Mouse (Mus musculus): Measurements from ENCODE around the gene Nr2f2. TPM values are rescaled to one million over a fixed set of nuclear protein-coding genes. Genes with fewer than 3 reads are reported as not detected.

Nr2f2 gene
- polyA plus RNA-seq, 1 experiment from 2014 or later, result 56.9 TPM

- no peak overlapping the region for H3K4me3 ChIP-seq (ENCODE audit: low read depth, low read length)
- ATAC-seq (replicated peaks; ENCODE audit: low FRiP score, low TSS enrichment, low read depth) (no peak), DNase-seq (ENCODE audit: low spot score) (no peak)
- 91% methylated on average over 11 of the region's 11 CpGs for WGBS
- no peak overlapping the region for H3K9ac ChIP-seq (ENCODE audit: low read length)
- peaks cover 21% of the 10 kb centered on the region; the same call in 1 of the 2 replicates for H3K36me3 ChIP-seq (ENCODE audit: control insufficient read depth, insufficient read depth, low read length)
- H3K4me1 ChIP-seq (replicated peaks; ENCODE audit: control insufficient read depth, insufficient read depth, low read length), result no peaks in the 10 kb centered on the region
- no peaks in the 10 kb centered on the region for H3K27me3 ChIP-seq (replicated peaks; ENCODE audit: control insufficient read depth, insufficient read depth, low read length)
- H3K9me3 ChIP-seq (ENCODE audit: control insufficient read depth, low read length), result no peaks in the 10 kb centered on the region
- no peak overlapping the region for H3K4me2 ChIP-seq (ENCODE audit: low read length)
- H3K27ac ChIP-seq (ENCODE audit: low read depth), result no peak overlapping the region
These were observed 40.0 kb upstream of the Nr2f2 start for GRCm38 (mm10) chr7:70406527-70406926.

GRCm38 (mm10) chr7:70405466-70405865, 38.9 kb upstream of the Nr2f2 start:
- Histone ChIP-seq H3K4me3 (ENCODE audit: low read depth, low read length) (no peak overlapping the region), H3K9ac (ENCODE audit: low read length) (no peak overlapping the region), H3K4me1 (replicated peaks; ENCODE audit: control insufficient read depth, insufficient read depth, low read length) (no peaks in the 10 kb centered on the region), H3K27ac (ENCODE audit: low read depth) (no peak overlapping the region), H3K4me2 (ENCODE audit: low read length) (no peak overlapping the region), H3K9me3 (ENCODE audit: control insufficient read depth, low read length) (no peaks in the 10 kb centered on the region), H3K27me3 (replicated peaks; ENCODE audit: control insufficient read depth, insufficient read depth, low read length) (no peaks in the 10 kb centered on the region), H3K36me3 (ENCODE audit: control insufficient read depth, insufficient read depth, low read length) (peaks cover 16% of the 10 kb centered on the region; the same call in 1 of the 2 replicates)
- no peak for DNase-seq (ENCODE audit: low spot score)
- no peak for ATAC-seq (replicated peaks; ENCODE audit: low FRiP score, low TSS enrichment, low read depth)
- 48% methylated on average over 2 of the region's 2 CpGs for WGBS

- Histone ChIP-seq H3K27ac (ENCODE audit: low read depth) (no peak overlapping the region), H3K36me3 (ENCODE audit: control insufficient read depth, insufficient read depth, low read length) (no peaks in the 10 kb centered on the region), H3K9ac (ENCODE audit: low read length) (no peak overlapping the region), H3K9me3 (ENCODE audit: control insufficient read depth, low read length) (no peaks in the 10 kb centered on the region), H3K27me3 (replicated peaks; ENCODE audit: control insufficient read depth, insufficient read depth, low read length) (no peaks in the 10 kb centered on the region), H3K4me1 (replicated peaks; ENCODE audit: control insufficient read depth, insufficient read depth, low read length) (no peaks in the 10 kb centered on the region; the same call in 1 of the 2 replicates), H3K4me3 (ENCODE audit: low read depth, low read length) (no peak overlapping the region), H3K4me2 (ENCODE audit: low read length) (no peak overlapping the region)
- no peak for DNase-seq (ENCODE audit: low spot score)
- WGBS, result 76% methylated on average over 4 of the region's 4 CpGs
- no peak for ATAC-seq (replicated peaks; ENCODE audit: low FRiP score, low TSS enrichment, low read depth)
These were observed 16.3 kb upstream of the Nr2f2 start for GRCm38 (mm10) chr7:70382828-70383227.

GRCm38 (mm10) chr7:70381409-70382244, 15.1 kb upstream of the Nr2f2 start:
- DNase-seq (ENCODE audit: low spot score) (no peak), ATAC-seq (replicated peaks; ENCODE audit: low FRiP score, low TSS enrichment, low read depth) (no peak)
- Histone ChIP-seq H3K4me3 (ENCODE audit: low read depth, low read length) (no peak overlapping the region), H3K4me1 (replicated peaks; ENCODE audit: control insufficient read depth, insufficient read depth, low read length) (no peaks in the 10 kb centered on the region; the same call in 1 of the 2 replicates), H3K9me3 (ENCODE audit: control insufficient read depth, low read length) (no peaks in the 10 kb centered on the region), H3K9ac (ENCODE audit: low read length) (no peak overlapping the region), H3K4me2 (ENCODE audit: low read length) (no peak overlapping the region), H3K27me3 (replicated peaks; ENCODE audit: control insufficient read depth, insufficient read depth, low read length) (no peaks in the 10 kb centered on the region), H3K36me3 (ENCODE audit: control insufficient read depth, insufficient read depth, low read length) (no peaks in the 10 kb centered on the region), H3K27ac (ENCODE audit: low read depth) (no peak overlapping the region)
- WGBS, result 92% methylated on average over 14 of the region's 14 CpGs

GRCm38 (mm10) chr7:70380943-70381342, 14.4 kb upstream of the Nr2f2 start:
- WGBS, result 74% methylated on average over 3 of the region's 3 CpGs
- no peak overlapping the region for H3K4me3 ChIP-seq (ENCODE audit: low read depth, low read length)
- no peak overlapping the region for H3K9ac ChIP-seq (ENCODE audit: low read length)
- no peak overlapping the region for H3K27ac ChIP-seq (ENCODE audit: low read depth)
- no peak overlapping the region for H3K4me2 ChIP-seq (ENCODE audit: low read length)
- no peaks in the 10 kb centered on the region for H3K36me3 ChIP-seq (ENCODE audit: control insufficient read depth, insufficient read depth, low read length)
- H3K4me1 ChIP-seq (replicated peaks; ENCODE audit: control insufficient read depth, insufficient read depth, low read length), result no peaks in the 10 kb centered on the region; the same call in 1 of the 2 replicates
- H3K27me3 ChIP-seq (replicated peaks; ENCODE audit: control insufficient read depth, insufficient read depth, low read length), result no peaks in the 10 kb centered on the region
- no peaks in the 10 kb centered on the region for H3K9me3 ChIP-seq (ENCODE audit: control insufficient read depth, low read length)
- no peak for ATAC-seq (replicated peaks; ENCODE audit: low FRiP score, low TSS enrichment, low read depth)
- no peak for DNase-seq (ENCODE audit: low spot score)

- H3K9me3 ChIP-seq (ENCODE audit: control insufficient read depth, low read length), result no peaks in the 10 kb centered on the region
- H3K27me3 ChIP-seq (replicated peaks; ENCODE audit: control insufficient read depth, insufficient read depth, low read length), result no peaks in the 10 kb centered on the region
- no peak overlapping the region for H3K9ac ChIP-seq (ENCODE audit: low read length)
- ATAC-seq (replicated peaks; ENCODE audit: low FRiP score, low TSS enrichment, low read depth) (no peak), DNase-seq (ENCODE audit: low spot score) (no peak)
- no peak overlapping the region for H3K27ac ChIP-seq (ENCODE audit: low read depth)
- H3K4me3 ChIP-seq (ENCODE audit: low read depth, low read length), result no peak overlapping the region
- WGBS, result 80% methylated on average over 3 of the region's 3 CpGs
- no peaks in the 10 kb centered on the region for H3K36me3 ChIP-seq (ENCODE audit: control insufficient read depth, insufficient read depth, low read length)
- H3K4me1 ChIP-seq (replicated peaks; ENCODE audit: control insufficient read depth, insufficient read depth, low read length), result no peaks in the 10 kb centered on the region; the same call in 1 of the 2 replicates
- H3K4me2 ChIP-seq (ENCODE audit: low read length), result no peak overlapping the region
These were observed 13.7 kb upstream of the Nr2f2 start for GRCm38 (mm10) chr7:70380246-70380645.

- no peak overlapping the region for H3K27ac ChIP-seq (ENCODE audit: low read depth)
- peaks cover 17% of the 10 kb centered on the region for H3K27me3 ChIP-seq (replicated peaks; ENCODE audit: control insufficient read depth, insufficient read depth, low read length)
- ATAC-seq (replicated peaks; ENCODE audit: low FRiP score, low TSS enrichment, low read depth) (no peak), DNase-seq (ENCODE audit: low spot score) (peak; percentile 63)
- peak overlapping the region; percentile 60 for H3K4me2 ChIP-seq (ENCODE audit: low read length)
- H3K4me1 ChIP-seq (replicated peaks; ENCODE audit: control insufficient read depth, insufficient read depth, low read length), result peaks cover 9% of the 10 kb centered on the region; the same call in 1 of the 2 replicates
- WGBS, result 18% methylated on average over 18 of the region's 18 CpGs
- peak overlapping the region; percentile 44; the same call in 1 of the 2 replicates for H3K9ac ChIP-seq (ENCODE audit: low read length)
- H3K4me3 ChIP-seq (ENCODE audit: low read depth, low read length), result peak overlapping the region; percentile 36; the same call in 1 of the 2 replicates
- H3K36me3 ChIP-seq (ENCODE audit: control insufficient read depth, insufficient read depth, low read length), result no peaks in the 10 kb centered on the region
- H3K9me3 ChIP-seq (ENCODE audit: control insufficient read depth, low read length), result no peaks in the 10 kb centered on the region
These were observed 4.2 kb upstream of the Nr2f2 start for GRCm38 (mm10) chr7:70370552-70371262.

GRCm38 (mm10) chr7:70369731-70370551, 3.4 kb upstream of the Nr2f2 start:
- Histone ChIP-seq H3K9me3 (ENCODE audit: control insufficient read depth, low read length) (no peaks in the 10 kb centered on the region), H3K36me3 (ENCODE audit: control insufficient read depth, insufficient read depth, low read length) (no peaks in the 10 kb centered on the region), H3K4me1 (replicated peaks; ENCODE audit: control insufficient read depth, insufficient read depth, low read length) (peaks cover 9% of the 10 kb centered on the region; the same call in 1 of the 2 replicates), H3K4me2 (ENCODE audit: low read length) (peak overlapping the region; percentile 60), H3K27me3 (replicated peaks; ENCODE audit: control insufficient read depth, insufficient read depth, low read length) (peaks cover 17% of the 10 kb centered on the region), H3K9ac (ENCODE audit: low read length) (peak overlapping the region; percentile 44), H3K4me3 (ENCODE audit: low read depth, low read length) (peak overlapping the region; percentile 36), H3K27ac (ENCODE audit: low read depth) (peak overlapping the region; percentile 57; the same call in 1 of the 2 replicates)
- ATAC-seq (replicated peaks; ENCODE audit: low FRiP score, low TSS enrichment, low read depth) (no peak), DNase-seq (ENCODE audit: low spot score) (peak; percentile 78)
- WGBS, result 3% methylated on average over 47 of the region's 47 CpGs
